Mouse (Mus musculus) neural tube, embryonic 14.5 days (tissue): ENCODE measurements at regions not wholly inside any gene's neighbourhood (a gene's known extent, or its start where the extent isn't known, plus 50 kb on each side); places are given as distances from the start of the nearest gene placed in this dataset.

Experiments
- ATAC-seq: fragments of 200-750 bp; cut with Nextera tagmentation; 2 replicates; pipeline ENCODE4 v1.8.0; 2017; ENCODE audit warnings: low read depth, mild to moderate bottlenecking, moderate TSS enrichment, moderate library complexity
- H3K27ac ChIP-seq: fragments of 300-500 bp; sonication (generic); 2 replicates; pipeline ENCODE4 v1.5.1; 2014; ENCODE audit warnings: low read depth, mild to moderate bottlenecking, control low read depth, low read length, moderate library complexity, mixed read lengths
- H3K27me3 ChIP-seq: fragments of 300-500 bp; sonication (generic); 2 replicates; pipeline ENCODE4 v1.6.1; 2014; ENCODE audit warnings: low read length; ENCODE audit not compliant: control insufficient read depth, insufficient read depth
- H3K36me3 ChIP-seq: fragments of 300-500 bp; sonication (generic); 2 replicates; pipeline ENCODE4 v1.6.1; 2014; ENCODE audit warnings: low read length, mixed read lengths; ENCODE audit not compliant: control insufficient read depth, insufficient read depth
- H3K4me1 ChIP-seq: fragments of 300-500 bp; sonication (generic); 2 replicates; pipeline ENCODE4 v1.6.1; 2014; ENCODE audit warnings: low read length; ENCODE audit not compliant: control insufficient read depth, insufficient read depth
- H3K4me2 ChIP-seq: fragments of 300-500 bp; sonication (generic); 2 replicates; pipeline ENCODE4 v1.6.1; 2014; ENCODE audit warnings: mild to moderate bottlenecking, low read depth, low read length, control low read depth
- H3K4me3 ChIP-seq: fragments of 300-500 bp; sonication (generic); 2 replicates; pipeline ENCODE4 v1.5.1; 2014; ENCODE audit warnings: low read depth, low read length, control low read depth, mixed read lengths
- H3K9ac ChIP-seq: fragments of 300-500 bp; sonication (generic); replicated peaks from 2 replicates; pipeline ENCODE4 v1.6.1; 2014; ENCODE audit warnings: low read depth, mild to moderate bottlenecking, control low read depth, low read length, mixed read lengths
- H3K9me3 ChIP-seq: fragments of 300-500 bp; sonication (generic); 2 replicates; pipeline ENCODE4 v1.6.1; 2016; ENCODE audit warnings: low read length; ENCODE audit not compliant: control insufficient read depth
- WGBS: fragments of 180-500 bp; shearing (Covaris S2); extraction: QIAGEN DNeasy Blood & Tissue Kit; methylation state at CpG from one replicate; pipeline ENCODE4 v1.1.7; 2014; 5-methylcytosine and 5-hydroxymethylcytosine counted together

- Histone ChIP-seq H3K4me2 (no peak overlapping the region), H3K36me3 (no peaks in the 10 kb centered on the region), H3K4me3 (no peak overlapping the region), H3K27ac (no peak overlapping the region), H3K9me3 (no peaks in the 10 kb centered on the region), H3K4me1 (no peaks in the 10 kb centered on the region), H3K27me3 (no peaks in the 10 kb centered on the region), H3K9ac (no peak overlapping the region)
- peak; percentile 49; the same call in 1 of the 2 replicates for ATAC-seq
- whole genome bisulfite sequencing: 85% methylated on average over 4 of the region's 4 CpGs
Observed at GRCm38 (mm10) chr4:74847332-74848053, 430.6 kb downstream of the Dmac1 start.

GRCm38 (mm10) chr4:74798173-74798799 is 479.8 kb downstream of the Dmac1 start:
- Histone ChIP-seq H3K4me3 (no peak overlapping the region), H3K9ac (no peak overlapping the region), H3K27ac (no peak overlapping the region), H3K9me3 (no peaks in the 10 kb centered on the region), H3K4me2 (no peak overlapping the region), H3K27me3 (no peaks in the 10 kb centered on the region), H3K36me3 (no peaks in the 10 kb centered on the region), H3K4me1 (no peaks in the 10 kb centered on the region)
- 57% methylated on average over 2 of the region's 2 CpGs for WGBS
- ATAC-seq: no peak

- Histone ChIP-seq H3K27ac (no peak overlapping the region), H3K4me3 (no peak overlapping the region), H3K9me3 (no peaks in the 10 kb centered on the region), H3K4me2 (no peak overlapping the region), H3K9ac (no peak overlapping the region), H3K27me3 (no peaks in the 10 kb centered on the region), H3K4me1 (no peaks in the 10 kb centered on the region), H3K36me3 (no peaks in the 10 kb centered on the region)
- WGBS: 86% methylated on average over 2 of the region's 2 CpGs
- ATAC-seq: no peak
Observed at GRCm38 (mm10) chr4:74797456-74797855, 480.6 kb downstream of the Dmac1 start.

DNA sequence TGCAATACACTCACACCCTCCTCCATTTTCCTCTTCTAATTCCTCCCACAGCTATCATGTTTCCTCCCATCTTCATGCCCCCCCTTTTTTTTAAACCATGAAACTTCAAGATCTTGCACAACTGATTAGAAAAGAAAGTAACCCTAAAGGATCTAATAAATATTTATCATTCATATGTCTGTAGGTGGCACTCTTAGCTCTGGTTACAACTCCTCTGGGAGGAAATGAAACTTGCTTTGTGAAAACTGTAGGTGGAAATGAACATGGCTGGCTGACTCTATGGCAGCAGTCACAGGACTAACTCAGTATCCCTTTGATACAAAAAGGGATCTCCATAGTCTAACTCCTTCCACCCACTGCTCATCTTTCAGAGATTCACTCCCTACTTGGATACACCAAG is 481.4 kb downstream of the Dmac1 start:
- Histone ChIP-seq H3K4me1 (no peaks in the 10 kb centered on the region), H3K36me3 (no peaks in the 10 kb centered on the region), H3K27me3 (no peaks in the 10 kb centered on the region), H3K27ac (no peak overlapping the region), H3K9ac (no peak overlapping the region), H3K4me2 (no peak overlapping the region), H3K4me3 (no peak overlapping the region), H3K9me3 (no peaks in the 10 kb centered on the region)
- no peak for ATAC-seq

DNA sequence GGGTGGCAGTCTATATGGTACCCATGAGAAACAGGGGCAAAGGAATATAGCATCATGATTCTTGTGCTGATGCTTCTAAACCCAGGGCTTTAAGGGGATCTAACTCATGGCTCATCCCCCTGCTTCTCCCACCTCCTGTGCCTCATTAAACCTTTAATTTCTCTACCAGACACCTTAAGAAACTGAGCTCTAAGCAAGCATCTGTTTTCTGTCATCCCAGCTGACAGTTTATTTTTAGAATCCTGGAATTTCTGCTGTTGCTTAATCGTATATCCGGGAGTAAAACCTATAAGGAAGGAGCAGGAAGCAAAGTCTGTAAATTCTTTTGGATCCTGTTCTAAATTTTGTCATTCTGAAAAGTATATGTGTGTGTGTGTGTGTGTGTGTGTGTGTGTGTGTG is 505.7 kb downstream of the Kdm4c start:
- Histone ChIP-seq H3K36me3 (no peaks in the 10 kb centered on the region), H3K4me3 (no peak overlapping the region), H3K27ac (no peak overlapping the region), H3K4me2 (no peak overlapping the region), H3K9ac (no peak overlapping the region), H3K27me3 (no peaks in the 10 kb centered on the region), H3K4me1 (no peaks in the 10 kb centered on the region), H3K9me3 (no peaks in the 10 kb centered on the region)
- WGBS: 80% methylated on average over 2 of the region's 2 CpGs
- ATAC-seq: no peak

DNA sequence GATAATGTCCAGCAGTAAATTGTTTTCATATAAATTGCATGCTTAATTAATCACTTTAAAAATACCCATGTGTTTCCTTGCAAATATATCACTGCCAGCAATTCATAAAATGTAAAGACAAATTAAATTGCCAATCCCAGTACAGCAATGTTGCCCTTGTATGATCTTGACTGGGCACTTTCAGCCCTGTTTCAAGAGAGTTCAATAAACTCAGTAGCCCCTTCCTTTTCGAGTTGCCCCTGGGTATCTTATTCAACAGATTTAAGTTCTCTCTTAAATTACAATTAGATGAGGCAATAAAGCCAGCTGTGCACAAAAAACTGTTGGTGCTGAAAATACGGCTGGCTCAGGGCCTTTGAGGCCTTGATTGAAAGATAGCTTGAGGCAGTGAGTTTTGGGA is 497.3 kb downstream of the Kdm4c start:
- Histone ChIP-seq H3K9me3 (no peaks in the 10 kb centered on the region), H3K4me2 (no peak overlapping the region), H3K4me1 (no peaks in the 10 kb centered on the region), H3K27me3 (no peaks in the 10 kb centered on the region), H3K4me3 (no peak overlapping the region), H3K36me3 (no peaks in the 10 kb centered on the region), H3K27ac (no peak overlapping the region), H3K9ac (no peak overlapping the region)
- WGBS: 12% methylated on average over 2 of the region's 2 CpGs
- peak; percentile 56; the same call in 1 of the 2 replicates for ATAC-seq
